Mouse (Mus musculus): ENCODE results near the gene Aprt.

DNA sequence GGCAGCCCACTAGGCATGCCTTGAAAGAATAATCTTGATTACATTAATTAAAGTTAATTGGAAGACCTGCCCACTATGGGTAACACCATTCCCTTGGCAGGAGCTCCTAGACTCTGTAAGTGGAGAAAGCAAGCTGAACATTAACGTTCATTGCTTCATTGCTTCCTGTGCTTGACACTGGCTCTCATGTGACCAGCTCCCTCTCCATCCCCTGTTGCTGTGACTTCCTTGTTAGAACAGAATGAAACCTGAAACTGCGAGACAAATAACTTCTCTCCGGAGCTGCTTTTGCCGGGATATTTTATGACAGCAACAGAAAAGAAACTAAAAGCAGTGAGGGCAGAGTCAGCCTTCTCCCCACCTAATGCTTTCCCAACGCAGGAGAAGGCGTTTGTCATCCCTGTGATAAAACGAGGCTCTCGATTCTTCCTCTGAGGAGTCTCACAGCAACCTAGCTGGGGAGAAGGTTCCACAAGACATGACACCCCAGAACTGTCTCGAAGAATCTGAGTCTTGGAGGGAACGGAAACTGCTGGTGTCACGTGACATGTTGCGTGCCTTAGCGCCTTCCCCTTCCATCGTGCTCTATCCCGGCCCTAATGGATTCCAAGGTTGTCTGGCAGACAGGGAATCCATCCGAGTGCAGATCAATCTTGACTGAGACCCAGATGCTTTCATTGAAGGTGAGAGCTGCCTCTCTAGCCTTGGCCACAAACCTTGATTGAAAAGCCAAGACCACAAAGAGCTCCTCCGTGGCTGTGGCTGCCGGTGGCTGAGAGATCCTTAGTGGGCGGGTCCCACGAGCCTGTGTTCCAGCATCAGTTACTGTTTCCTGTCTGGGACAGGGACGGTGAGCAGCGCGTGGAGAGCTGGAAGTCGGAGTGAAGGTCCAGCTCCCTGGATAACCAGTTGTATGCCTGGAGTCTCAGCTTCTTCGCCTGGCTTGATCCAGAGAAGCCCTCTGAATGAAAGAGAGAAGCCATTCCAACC is 12.1 kb downstream of the Aprt start:
- TF ChIP-seq ZNF384 (IDR thresholded peaks at IDR 0.05; ENCODE audit: low read depth, low read length) (no peak), HCFC1 (IDR thresholded peaks at IDR 0.05; ENCODE audit: borderline replicate concordance, insufficient read depth, low read length) (no peak), CHD2 (IDR thresholded peaks at IDR 0.05; ENCODE audit: low read depth, low read length) (no peak)

Data from ES-E14 (cell line).